Mouse (Mus musculus): ENCODE measurements around the gene Hist1h2bf. TPM values are rescaled to one million over a fixed set of nuclear protein-coding genes. Genes with fewer than 3 reads are reported as not detected.
A peak's percentile ranks its signal among the peaks of the same experiment; 100 is the strongest.
"Not testable (repeated sequence)": the region's sequence is repeated elsewhere in the genome, so short reads cannot be mapped to it uniquely, and the experiment has no call there.

Gene Hist1h2bf
- polyA plus RNA-seq, 1 experiment from 2014 or later, result 2.7 TPM

GRCm38 (mm10) chr13:23575864-23576313 is 1.9 kb upstream of the Hist1h2bf start:
- not testable (repeated sequence) for DNase-seq; H3K9me3 ChIP-seq (ENCODE audit: control insufficient read depth, low read length); H3K27me3 ChIP-seq (ENCODE audit: control insufficient read depth, insufficient read depth, low read length); ATAC-seq (ENCODE audit: low FRiP score, low TSS enrichment); H3K36me3 ChIP-seq (ENCODE audit: control insufficient read depth, insufficient read depth, low read length)
- 0% methylated on average over 10 of the region's 40 CpGs for WGBS
- Histone ChIP-seq H3K4me3 (replicated peaks; ENCODE audit: low read depth, low read length) (peak overlapping the region; percentile 36), H3K9ac (replicated peaks; ENCODE audit: low read length) (peak overlapping the region; percentile 30; the same call in 1 of the 2 replicates), H3K4me1 (ENCODE audit: control insufficient read depth, insufficient read depth, low read length) (peaks cover 30% of the 10 kb centered on the region), H3K27ac (replicated peaks; ENCODE audit: low read depth, low read length) (peak overlapping the region; percentile 68), H3K4me2 (ENCODE audit: low read length) (peak overlapping the region; percentile 59)

- H3K27ac ChIP-seq (replicated peaks; ENCODE audit: low read depth, low read length), result peak within 1 kb of the TSS; percentile 76
- ATAC-seq (ENCODE audit: low FRiP score, low TSS enrichment) (peak; percentile 72), DNase-seq (peak; percentile 88)
- WGBS, result under 1% methylated on average over 18 of the region's 18 CpGs
- H3K27me3 ChIP-seq (ENCODE audit: control insufficient read depth, insufficient read depth, low read length), result no peaks in the 10 kb centered on the region
- peak within 1 kb of the TSS; percentile 59 for H3K4me2 ChIP-seq (ENCODE audit: low read length)
- H3K9ac ChIP-seq (replicated peaks; ENCODE audit: low read length), result peak within 1 kb of the TSS; percentile 30; the same call in 1 of the 2 replicates
- H3K4me3 ChIP-seq (replicated peaks; ENCODE audit: low read depth, low read length), result peak within 1 kb of the TSS; percentile 36
- H3K4me1 ChIP-seq (ENCODE audit: control insufficient read depth, insufficient read depth, low read length), result peaks cover 31% of the 10 kb centered on the region
- H3K36me3 ChIP-seq (ENCODE audit: control insufficient read depth, insufficient read depth, low read length), result no peaks in the 10 kb centered on the region
- H3K9me3 ChIP-seq (ENCODE audit: control insufficient read depth, low read length), result no peaks in the 10 kb centered on the region
Observed at GRCm38 (mm10) chr13:23575271-23575851, 1.4 kb upstream of the Hist1h2bf start, which contains the start of gene Hist1h3d. TSS of gene Hist1h3d (plus strand) at chr13:23575763.

GRCm38 (mm10) chr13:23574546-23575170 is 662 bp upstream of the Hist1h2bf start:
- DNase-seq, result peak; percentile 37
- H3K9me3 ChIP-seq (ENCODE audit: control insufficient read depth, low read length); H3K9ac ChIP-seq (replicated peaks; ENCODE audit: low read length); H3K27me3 ChIP-seq (ENCODE audit: control insufficient read depth, insufficient read depth, low read length); H3K36me3 ChIP-seq (ENCODE audit: control insufficient read depth, insufficient read depth, low read length): not testable (repeated sequence)
- 0 out of 2 replicates have a peak, but pooled peaks have one; percentile 0 for ATAC-seq (ENCODE audit: low FRiP score, low TSS enrichment)
- Histone ChIP-seq H3K4me3 (replicated peaks; ENCODE audit: low read depth, low read length) (peak overlapping the region; percentile 36), H3K27ac (replicated peaks; ENCODE audit: low read depth, low read length) (peak overlapping the region; percentile 76), H3K4me2 (ENCODE audit: low read length) (peak overlapping the region; percentile 59), H3K4me1 (ENCODE audit: control insufficient read depth, insufficient read depth, low read length) (peaks cover 35% of the 10 kb centered on the region)
- WGBS, result 0% methylated on average over 5 of the region's 39 CpGs

GRCm38 (mm10) chr13:23573034-23573897 is 730 bp downstream of the Hist1h2bf start:
- not testable (repeated sequence) for H3K9me3 ChIP-seq (ENCODE audit: control insufficient read depth, low read length); H3K27me3 ChIP-seq (ENCODE audit: control insufficient read depth, insufficient read depth, low read length); H3K36me3 ChIP-seq (ENCODE audit: control insufficient read depth, insufficient read depth, low read length); DNase-seq; H3K9ac ChIP-seq (replicated peaks; ENCODE audit: low read length); ATAC-seq (ENCODE audit: low FRiP score, low TSS enrichment)
- Histone ChIP-seq H3K4me3 (replicated peaks; ENCODE audit: low read depth, low read length) (peak overlapping the region; percentile 33), H3K4me2 (ENCODE audit: low read length) (peak overlapping the region; percentile 59), H3K27ac (replicated peaks; ENCODE audit: low read depth, low read length) (0 out of 2 replicates have a peak overlapping the region, but pooled peaks have one; percentile 37), H3K4me1 (ENCODE audit: control insufficient read depth, insufficient read depth, low read length) (peaks cover 35% of the 10 kb centered on the region)
- WGBS, result 8% methylated on average over 17 of the region's 20 CpGs

- no peak for DNase-seq
- Histone ChIP-seq H3K4me2 (ENCODE audit: low read length) (peak overlapping the region; percentile 59), H3K9me3 (ENCODE audit: control insufficient read depth, low read length) (no peaks in the 10 kb centered on the region), H3K4me1 (ENCODE audit: control insufficient read depth, insufficient read depth, low read length) (peaks cover 35% of the 10 kb centered on the region), H3K27me3 (ENCODE audit: control insufficient read depth, insufficient read depth, low read length) (no peaks in the 10 kb centered on the region), H3K4me3 (replicated peaks; ENCODE audit: low read depth, low read length) (peak overlapping the region; percentile 33), H3K27ac (replicated peaks; ENCODE audit: low read depth, low read length) (peak overlapping the region; percentile 89), H3K9ac (replicated peaks; ENCODE audit: low read length) (peak overlapping the region; percentile 46; the same call in 1 of the 2 replicates), H3K36me3 (ENCODE audit: control insufficient read depth, insufficient read depth, low read length) (no peaks in the 10 kb centered on the region)
- ATAC-seq (ENCODE audit: low FRiP score, low TSS enrichment), result no peak
- WGBS, result 38% methylated on average over 2 of the region's 2 CpGs
Observed at GRCm38 (mm10) chr13:23572218-23573033, 1.6 kb downstream of the Hist1h2bf start.

- peak overlapping the region; percentile 89 for H3K27ac ChIP-seq (replicated peaks; ENCODE audit: low read depth, low read length)
- ATAC-seq (ENCODE audit: low FRiP score, low TSS enrichment); H3K36me3 ChIP-seq (ENCODE audit: control insufficient read depth, insufficient read depth, low read length); H3K9me3 ChIP-seq (ENCODE audit: control insufficient read depth, low read length); H3K27me3 ChIP-seq (ENCODE audit: control insufficient read depth, insufficient read depth, low read length): not testable (repeated sequence)
- peaks cover 28% of the 10 kb centered on the region for H3K4me1 ChIP-seq (ENCODE audit: control insufficient read depth, insufficient read depth, low read length)
- H3K4me3 ChIP-seq (replicated peaks; ENCODE audit: low read depth, low read length), result peak overlapping the region; percentile 33
- DNase-seq, result peak; percentile 40
- peak overlapping the region; percentile 46 for H3K9ac ChIP-seq (replicated peaks; ENCODE audit: low read length)
- peak overlapping the region; percentile 59 for H3K4me2 ChIP-seq (ENCODE audit: low read length)
- under 1% methylated on average over 12 of the region's 34 CpGs for WGBS
Observed at GRCm38 (mm10) chr13:23571504-23572217, 2.3 kb downstream of the Hist1h2bf start.

GRCm38 (mm10) chr13:23571022-23571503 is 2.9 kb downstream of the Hist1h2bf start, which contains the start of the genes Hist1h2ae and Hist1h2bg:
TSS of gene Hist1h2ae (minus strand) at chr13:23571220.
TSS of gene Hist1h2bg (plus strand) at chr13:23571396.
- H3K27me3 ChIP-seq (ENCODE audit: control insufficient read depth, insufficient read depth, low read length), result no peaks in the 10 kb centered on the region
- H3K36me3 ChIP-seq (ENCODE audit: control insufficient read depth, insufficient read depth, low read length), result no peaks in the 10 kb centered on the region
- 0% methylated on average over 18 of the region's 18 CpGs for WGBS
- no peaks in the 10 kb centered on the region for H3K9me3 ChIP-seq (ENCODE audit: control insufficient read depth, low read length)
- H3K9ac ChIP-seq (replicated peaks; ENCODE audit: low read length), result peak within 1 kb of the TSS; percentile 46
- H3K27ac ChIP-seq (replicated peaks; ENCODE audit: low read depth, low read length), result peak within 1 kb of the TSS; percentile 89
- ATAC-seq (ENCODE audit: low FRiP score, low TSS enrichment) (peak; percentile 90), DNase-seq (peak; percentile 92)
- peaks cover 22% of the 10 kb centered on the region for H3K4me1 ChIP-seq (ENCODE audit: control insufficient read depth, insufficient read depth, low read length)
- H3K4me3 ChIP-seq (replicated peaks; ENCODE audit: low read depth, low read length), result peak within 1 kb of the TSS; percentile 33
- H3K4me2 ChIP-seq (ENCODE audit: low read length), result peak within 1 kb of the TSS; percentile 59

Data from midbrain, embryonic 14.5 days (tissue).